Mouse (Mus musculus) left cerebral cortex, adult 2 months (tissue): ENCODE measurements around the gene Abca4. TPM values are rescaled to one million over a fixed set of nuclear protein-coding genes. Genes with fewer than 3 reads are reported as not detected.
A peak's percentile ranks its signal among the peaks of the same experiment; 100 is the strongest.

Source experiments
- DNase-seq, 2 experiments: peaks; one replicate each; pipeline ENCODE4 v3.0.0; 2021 to 2022; ENCODE audit warnings: low spot score in 2 of 2, mixed read lengths in 1 of 2; ENCODE audit errors: extremely low spot score in 1 of 2
- H3K27ac ChIP-seq: fragments of 200-600 bp; 2 replicates; pipeline ENCODE4 v1.8.1; 2022
- H3K4me3 ChIP-seq: fragments of 200-600 bp; 2 replicates; pipeline ENCODE4 v1.8.1; 2022
- CTCF ChIP-seq: fragments of 200-600 bp; IDR thresholded peaks from 2 replicates; pipeline ENCODE4 v1.8.1; 2022; ENCODE audit warnings: antibody characterized with exemption, mild to moderate bottlenecking, moderate library complexity
- intact Hi-C: fragments of 180-260 bp; cut with DNase I; formaldehyde crosslinking; loops from one replicate; pipeline ENCODE4 v1.15.1; 2025
- total RNA-seq, 2 experiments: library from RNA; stranded (reverse); gene quantifications; 2 replicates each; pipeline ENCODE4 v1.2.3; 2021

Abca4 gene
- total RNA-seq, 2 experiments from 2014 or later = 2.0 to 2.1 TPM

DNA sequence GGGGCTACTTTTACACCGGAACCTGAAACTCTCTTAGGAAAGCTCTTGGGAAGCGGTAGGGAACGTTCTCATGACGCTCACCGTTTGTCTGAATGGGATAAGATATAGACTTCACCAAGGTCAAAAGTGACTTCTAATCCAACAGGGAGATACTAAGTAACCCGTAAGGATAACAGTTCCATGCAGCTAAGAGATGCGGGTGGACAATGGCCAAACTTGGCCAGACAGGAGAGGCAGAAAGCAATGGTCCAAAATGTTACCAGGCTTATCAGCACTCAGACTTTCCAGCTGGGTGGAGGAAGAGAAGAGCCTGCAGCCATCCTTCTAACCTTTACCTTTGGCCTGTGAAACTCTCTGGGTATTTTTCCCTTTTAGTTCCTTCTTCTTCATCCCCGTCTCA is 16.5 kb upstream of the Abca4 start:
- Histone ChIP-seq H3K4me3 (no peak overlapping the region), H3K27ac (no peak overlapping the region)
- TF ChIP-seq CTCF = no peak
- intact Hi-C loops = no loop called here
- no peak for DNase-seq

DNA sequence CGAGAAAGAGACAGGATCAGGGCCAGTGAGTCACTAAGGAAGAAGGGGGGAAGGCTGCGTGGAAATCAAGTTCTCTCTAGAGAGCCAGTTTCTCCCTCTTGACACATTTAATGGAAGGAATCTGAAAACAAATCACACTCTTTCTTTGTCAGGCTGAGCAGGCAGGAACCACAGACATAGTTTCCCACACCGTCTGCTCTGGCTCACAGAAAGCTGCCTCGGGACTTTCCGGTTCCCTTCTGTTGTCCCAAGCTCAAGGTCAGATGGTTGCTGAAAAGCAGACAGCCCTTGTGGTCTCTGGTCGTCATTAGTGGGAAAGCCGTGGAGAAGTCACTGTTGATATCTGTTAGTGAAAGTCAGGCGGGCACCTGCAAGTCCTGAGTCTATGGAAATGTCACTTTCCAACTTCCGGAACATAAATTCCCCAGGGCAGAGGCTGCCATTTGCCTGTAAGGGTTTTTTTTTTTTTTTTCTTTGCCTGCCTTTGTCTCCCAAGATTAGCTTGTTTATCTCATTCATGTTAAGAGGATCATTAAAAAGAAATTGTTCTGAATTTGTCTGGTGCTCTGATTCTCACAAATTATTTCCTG is 10.9 kb upstream of the Abca4 start:
- no peak overlapping the region for H3K27ac ChIP-seq
- DNase-seq = no peak
- no peak for TF ChIP-seq CTCF
- no peak overlapping the region for H3K4me3 ChIP-seq
- intact Hi-C loops = no loop called here

DNA sequence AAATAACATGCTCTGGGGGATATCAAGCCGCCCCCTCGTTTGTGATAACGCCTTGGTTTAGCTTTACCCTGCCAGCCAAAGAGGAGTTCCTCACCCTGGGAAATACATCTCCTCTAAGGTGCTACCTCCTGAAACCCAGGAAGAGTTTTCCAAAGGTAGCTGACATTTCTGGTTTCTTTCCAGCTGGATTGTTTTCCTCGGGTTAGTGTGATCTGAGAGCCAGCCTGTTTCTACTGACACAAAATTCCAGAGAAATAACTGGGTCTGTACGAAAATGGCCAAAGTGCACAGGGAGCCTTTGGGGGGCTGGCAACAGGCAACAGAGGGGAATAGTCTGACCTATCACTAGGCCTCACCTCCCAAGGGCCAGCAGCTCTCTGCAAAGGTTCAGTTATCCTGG is 10.0 kb upstream of the Abca4 start:
- no peak overlapping the region for H3K4me3 ChIP-seq
- no peak overlapping the region for H3K27ac ChIP-seq
- intact Hi-C loops = no loop called here
- no peak for DNase-seq
- TF ChIP-seq CTCF = no peak

DNA sequence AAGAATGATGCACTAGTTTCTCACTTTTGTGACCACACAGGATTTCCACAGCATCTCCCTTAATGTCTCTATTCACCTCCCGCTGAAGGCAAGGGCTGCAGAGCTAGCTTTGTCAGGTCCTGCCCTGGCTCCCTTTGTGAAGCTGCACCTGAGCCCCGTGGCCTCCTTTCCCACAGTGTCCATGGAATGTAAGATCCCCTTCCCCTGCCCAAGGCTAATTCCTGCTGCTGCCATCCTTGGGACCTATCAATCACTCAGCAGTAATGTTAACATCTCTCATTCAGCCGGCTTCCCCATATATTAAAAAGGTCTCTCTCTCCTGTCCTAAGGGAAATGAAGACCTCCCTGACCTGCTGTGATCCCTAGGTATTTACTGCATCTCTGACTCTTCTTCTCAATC is 9.2 kb upstream of the Abca4 start:
- no peak for TF ChIP-seq CTCF
- Histone ChIP-seq H3K4me3 (no peak overlapping the region), H3K27ac (no peak overlapping the region)
- intact Hi-C loops = no loop called here
- DNase-seq = no peak

DNA sequence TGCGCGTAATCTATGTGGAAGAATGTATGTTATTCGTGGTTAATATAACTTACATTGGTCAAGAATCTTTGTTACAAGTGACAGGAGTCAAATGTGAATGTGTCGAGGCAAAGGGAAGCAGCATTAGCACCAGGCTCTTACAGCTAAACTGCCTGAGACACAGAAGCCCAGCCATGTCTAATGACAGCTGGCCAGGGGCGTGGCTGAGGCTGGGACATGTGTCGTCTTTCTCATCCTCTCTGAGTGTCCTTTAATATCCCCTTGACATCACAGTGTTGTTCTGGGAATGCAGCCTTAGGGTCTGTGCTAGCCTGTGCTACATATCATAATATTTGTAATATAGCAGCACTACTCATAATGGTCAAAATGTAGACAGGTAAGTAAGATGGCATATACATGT is 3.7 kb upstream of the Abca4 start:
- DNase-seq = no peak
- intact Hi-C loops = no loop called here
- no peak overlapping the region for H3K4me3 ChIP-seq
- H3K27ac ChIP-seq = no peak overlapping the region
- TF ChIP-seq CTCF = no peak

DNA sequence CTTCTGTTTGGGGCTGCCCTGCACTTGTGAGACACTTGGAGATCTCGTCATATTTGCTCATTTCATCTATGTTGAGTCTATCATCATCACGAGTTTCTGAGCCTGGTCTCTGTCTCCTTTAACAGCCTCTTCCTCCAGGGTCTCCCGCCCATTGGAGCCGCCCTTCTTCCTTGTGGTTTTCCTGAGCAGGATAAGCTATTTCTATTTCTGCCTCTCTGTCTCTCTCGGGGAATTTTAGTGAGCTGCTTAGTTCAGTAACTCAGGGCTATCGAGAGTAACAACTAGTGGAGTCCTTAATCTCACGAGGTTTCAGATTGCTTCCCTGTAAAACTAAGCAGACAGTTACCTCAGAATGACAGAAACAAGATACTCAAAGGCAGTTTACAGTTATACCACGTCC is 1.1 kb upstream of the Abca4 start:
- TF ChIP-seq CTCF = no peak
- intact Hi-C loops = no loop called here
- no peak for DNase-seq

DNA sequence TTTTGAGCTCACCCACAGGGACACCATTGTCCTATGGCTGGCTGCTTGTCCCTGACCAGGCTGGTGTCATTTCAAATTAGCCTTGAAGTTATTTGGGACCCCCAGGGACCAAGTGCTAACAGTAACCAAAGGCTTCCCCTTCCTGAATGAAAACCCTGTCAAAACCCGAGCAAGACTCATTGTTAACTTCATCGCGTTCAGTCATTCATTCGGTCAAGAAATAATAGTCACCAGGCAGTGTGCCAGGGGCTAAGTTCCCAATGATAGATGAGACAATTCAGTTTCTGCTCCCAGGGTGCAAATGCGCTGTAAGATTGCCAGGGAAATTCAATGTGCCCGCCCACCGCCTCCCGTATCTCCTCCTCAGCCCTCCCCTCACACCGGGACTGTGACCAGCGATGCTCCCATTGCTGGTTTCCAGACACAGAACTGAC is 2.0 kb downstream of the Abca4 start:
- intact Hi-C loops = no loop called here

More for the DNA sequence above, 1.1 kb upstream of the Abca4 start:
- Histone ChIP-seq H3K4me3 (no peak overlapping the region), H3K27ac (no peak overlapping the region)

DNA sequence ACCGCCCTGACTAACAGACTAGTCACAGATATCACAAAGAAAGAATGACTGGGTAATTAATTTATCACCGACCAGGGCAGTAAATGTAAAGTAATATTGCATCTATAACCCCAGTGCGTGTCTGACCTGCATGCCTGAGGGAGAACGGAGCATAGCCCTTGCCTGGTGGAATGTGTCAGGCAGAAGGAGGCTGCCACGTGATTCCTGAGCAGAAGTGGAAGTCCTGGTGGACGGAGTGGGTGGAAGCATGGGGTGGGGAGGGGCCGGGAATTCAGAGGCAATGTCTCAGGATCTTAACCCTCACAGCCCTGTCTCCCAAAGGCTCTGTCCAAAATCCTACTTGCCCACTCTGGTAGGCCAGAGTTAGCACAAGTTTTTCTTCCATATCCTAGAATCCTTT is 3.2 kb downstream of the Abca4 start:
- DNase-seq = no peak
- TF ChIP-seq CTCF = no peak
- intact Hi-C loops = no loop called here
- Histone ChIP-seq H3K27ac (no peak overlapping the region), H3K4me3 (no peak overlapping the region)

More for the DNA sequence above, 2.0 kb downstream of the Abca4 start:
- Histone ChIP-seq H3K27ac (no peak overlapping the region), H3K4me3 (no peak overlapping the region)
- no peak for TF ChIP-seq CTCF
- no peak for DNase-seq

DNA sequence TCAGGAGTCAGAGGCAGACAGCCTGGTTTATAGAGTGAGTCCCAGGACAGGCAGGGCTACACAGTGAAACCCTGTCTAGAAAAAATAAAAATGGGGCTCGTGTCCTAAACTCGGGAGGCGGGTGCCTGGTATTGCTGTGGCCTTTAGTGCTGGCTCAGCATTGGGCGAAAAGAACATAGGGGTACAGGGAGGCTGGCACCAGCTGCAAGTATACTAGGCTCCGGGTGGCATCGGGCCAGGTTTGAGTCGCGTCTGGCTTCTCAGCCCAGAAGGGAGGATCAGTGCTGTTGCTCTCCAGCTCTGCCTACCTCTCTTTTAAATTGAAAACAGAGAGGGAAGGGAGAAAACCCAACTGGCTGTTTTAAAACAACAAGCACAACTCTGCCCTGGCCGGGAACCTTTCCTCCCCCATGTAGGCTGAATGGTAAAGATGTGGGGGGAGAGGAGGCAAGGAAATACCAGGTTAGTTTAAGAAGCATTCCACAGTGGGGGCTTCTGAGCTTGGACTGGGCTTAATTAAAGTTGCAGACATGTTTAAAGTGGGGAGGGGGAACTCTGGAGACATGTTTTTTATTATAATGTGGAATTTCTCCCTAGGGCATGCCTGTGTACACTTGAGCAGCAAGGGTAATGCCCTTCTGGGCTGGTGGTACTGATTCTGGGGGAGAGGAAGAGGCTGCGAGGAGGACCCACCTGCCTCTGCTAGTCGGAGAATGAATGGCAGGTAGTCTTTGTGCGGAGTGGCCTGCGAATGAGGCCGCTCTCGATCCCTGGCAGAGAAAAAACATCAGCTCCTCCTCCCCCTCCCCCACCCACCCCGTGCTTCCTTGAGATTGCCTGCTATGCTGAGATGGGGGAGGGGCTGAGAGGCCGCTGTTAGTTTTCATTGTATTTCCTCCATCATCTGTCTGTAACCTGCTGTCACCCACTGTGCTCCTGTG is 3.9 kb downstream of the Abca4 start:
- DNase-seq = peak; percentile 34 to 61
- TF ChIP-seq CTCF = no peak
- Histone ChIP-seq H3K4me3 (no peak overlapping the region), H3K27ac (no peak overlapping the region)
- intact Hi-C loops = no loop called here

DNA sequence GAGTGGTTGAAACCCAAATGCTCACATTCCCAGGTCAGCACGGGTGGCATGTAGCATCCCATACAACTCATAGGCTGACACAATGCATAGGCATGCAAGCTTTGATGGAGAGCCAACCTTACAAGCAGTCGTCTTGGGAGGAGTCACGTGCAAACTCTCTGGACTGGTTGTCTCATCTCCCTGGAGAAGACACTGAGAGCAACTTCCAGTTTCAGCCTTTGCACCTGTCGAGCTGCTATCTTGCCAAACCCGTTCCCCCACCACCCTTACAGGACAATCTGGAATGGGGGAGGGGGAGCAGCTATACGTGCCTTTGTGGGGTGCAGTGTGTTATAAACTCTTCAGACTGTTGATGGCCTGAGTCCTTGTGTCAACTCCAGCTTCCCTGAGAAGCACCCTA is 4.9 kb downstream of the Abca4 start:
- no peak for TF ChIP-seq CTCF
- intact Hi-C loops = no loop called here
- no peak for DNase-seq
- H3K4me3 ChIP-seq = no peak overlapping the region
- H3K27ac ChIP-seq = no peak overlapping the region

DNA sequence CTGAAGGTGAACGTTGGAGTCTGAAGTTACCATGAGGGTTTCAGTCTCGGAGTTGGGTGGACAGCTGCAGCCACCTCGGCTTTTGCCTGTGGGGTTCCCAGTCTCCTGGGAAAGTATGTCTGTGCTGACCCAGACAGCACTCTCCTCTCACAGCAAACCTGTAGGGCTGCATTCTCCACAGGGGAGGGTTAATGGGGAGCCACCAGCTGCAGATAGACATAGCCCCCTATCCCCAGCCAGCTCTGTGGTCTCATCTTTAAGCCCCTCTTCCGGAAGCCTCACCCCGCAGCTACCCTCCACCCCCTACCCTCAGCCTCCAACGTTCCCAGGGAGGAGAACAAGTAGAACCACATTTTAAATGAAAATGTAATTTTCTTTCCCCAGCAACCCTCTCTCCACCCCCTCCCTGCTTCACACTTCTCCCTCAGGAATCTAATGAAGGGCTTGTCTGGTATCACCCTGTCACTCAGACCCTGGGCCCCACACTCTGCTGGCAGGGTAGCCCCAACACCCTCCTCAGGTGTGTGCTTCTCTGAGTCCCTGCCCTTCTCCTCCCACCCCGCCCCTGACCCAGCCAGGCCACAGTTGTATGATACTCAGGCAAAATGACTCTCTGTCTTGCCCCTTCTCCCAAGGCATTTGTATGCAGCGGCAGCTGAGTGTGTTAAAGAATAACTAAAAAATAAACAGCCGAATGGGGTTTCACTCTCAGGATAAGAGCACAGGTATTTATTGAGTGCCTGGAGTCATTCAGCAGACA is 14.4 kb downstream of the Abca4 start:
- intact Hi-C loops = no loop called here
- no peak for TF ChIP-seq CTCF
- Histone ChIP-seq H3K4me3 (no peak overlapping the region), H3K27ac (no peak overlapping the region)
- DNase-seq = no peak

DNA sequence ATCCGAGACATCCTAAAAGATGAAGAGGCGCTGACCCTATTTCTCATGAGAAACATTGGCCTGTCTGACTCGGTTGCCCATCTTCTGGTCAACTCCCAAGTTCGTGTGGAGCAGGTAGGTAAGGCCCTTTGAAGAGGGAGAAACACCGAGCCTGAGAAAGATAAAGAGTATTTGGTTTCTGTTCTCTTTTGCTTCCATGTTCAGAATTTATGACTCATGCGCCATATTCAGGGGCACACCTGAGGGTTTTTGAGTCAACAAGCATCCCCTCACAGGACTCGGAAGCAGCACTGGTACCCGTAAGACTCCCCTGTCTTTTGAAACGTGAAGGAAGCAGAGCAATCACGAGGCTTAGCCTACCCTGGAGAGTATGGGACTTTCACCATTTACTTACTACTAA is 18.3 kb downstream of the Abca4 start:
- no peak for DNase-seq
- Histone ChIP-seq H3K4me3 (no peak overlapping the region), H3K27ac (no peak overlapping the region)
- no peak for TF ChIP-seq CTCF
- intact Hi-C loops = no loop called here
